Mouse (Mus musculus) brain, embryonic 14.5 days (tissue): ENCODE results near the gene Specc1l.

ENCODE experiments used
- CTCF ChIP-seq: fragments of 200-500 bp; IDR thresholded peaks from 2 replicates; pipeline ENCODE4 v1.5.1; 2012; ENCODE audit warnings: inconsistent platforms, mild to moderate bottlenecking, moderate library complexity, borderline replicate concordance; ENCODE audit not compliant: insufficient read depth, insufficient read length; ENCODE audit errors: extremely low read depth
- POLR2A ChIP-seq: fragments of 200-500 bp; IDR thresholded peaks from 2 replicates; pipeline ENCODE4 v1.6.1; 2012; ENCODE audit warnings: mild to moderate bottlenecking, inconsistent platforms, borderline replicate concordance; ENCODE audit not compliant: poor library complexity, insufficient read depth, insufficient read length, severe bottlenecking; ENCODE audit errors: extremely low read depth

- no peak for TF ChIP-seq POLR2A
- no peak for TF ChIP-seq CTCF
Observed at GRCm38 (mm10) chr10:75230572-75230971, 18.7 kb downstream of the Specc1l start.
